Mouse (Mus musculus): Measurements from ENCODE around the gene Ints13. TPM values are rescaled to one million over a fixed set of nuclear protein-coding genes. Genes with fewer than 3 reads are reported as not detected.

Ints13 gene
- total and polyA plus RNA-seq, 3 experiments: 31.9 to 51.9 (median 50.5) TPM

- H3K4me3 ChIP-seq (replicated peaks in 1 of 3; ENCODE audit: low read depth in 2 of 3, low read length in 2 of 3, poor library complexity in 1 of 3): no peak overlapping the region
- no peak overlapping the region for H3K27ac ChIP-seq (ENCODE audit: insufficient read depth, low read depth)
- in situ Hi-C loops (cut with MboI; ENCODE audit: low pct_ligation_motif_present, low pct_unique_long_range_greater_than_20kb, low sequenced_read_pairs) (no loop called here), dilution Hi-C loops (cut with MboI; ENCODE audit: extremely low pct_ligation_motif_present, extremely low pct_unique_long_range_greater_than_20kb, low sequenced_read_pairs) (no loop called here)
- H3K9ac ChIP-seq (ENCODE audit: insufficient read depth, low read depth): no peak overlapping the region
- peaks cover 0 to 29% of the 10 kb centered on the region in 2 experiments; a peak in 2 of 4 replicates for H3K4me1 ChIP-seq (ENCODE audit: control insufficient read depth in 1 of 2, insufficient read depth in 2 of 2)
- no peaks in the 10 kb centered on the region for H3K27me3 ChIP-seq (replicated peaks)
- no peaks in the 10 kb centered on the region for H3K79me2 ChIP-seq (replicated peaks; ENCODE audit: control insufficient read depth, extremely low read depth, insufficient read depth, poor library complexity, severe bottlenecking)
- DNase-seq (ENCODE audit: extremely low read depth): peak; percentile 57
- H3K9me3 ChIP-seq (replicated peaks; ENCODE audit: low read length): peaks cover 10% of the 10 kb centered on the region
- H3K4me2 ChIP-seq (ENCODE audit: insufficient read depth, low read depth, poor library complexity, severe bottlenecking): no peak overlapping the region
- TF ChIP-seq ZNF384 (IDR thresholded peaks at IDR 0.05; ENCODE audit: low read depth, low read length) (no peak), MYC (IDR thresholded peaks at IDR 0.05; ENCODE audit: low read depth, low read length) (no peak), POLR2AphosphoS2 (IDR thresholded peaks at IDR 0.05; ENCODE audit: low read depth, low read length) (no peak), MAFK (IDR thresholded peaks at IDR 0.05; ENCODE audit: insufficient replicate concordance, low read length) (0 out of 2 replicates have a peak, but pooled peaks have one; percentile 28), KAT2A (IDR thresholded peaks at IDR 0.05; ENCODE audit: insufficient replicate concordance, low read length) (no peak), BHLHE40 (IDR thresholded peaks at IDR 0.05; ENCODE audit: low read depth, low read length) (peak; percentile 27; the same call in 1 of the 2 replicates), POLR2A (IDR thresholded peaks at IDR 0.05; ENCODE audit: low read depth, low read length) (no peak), IRF4 (IDR thresholded peaks at IDR 0.05; ENCODE audit: low read depth, low read length) (no peak), MXI1 (IDR thresholded peaks at IDR 0.05; ENCODE audit: low read depth, low read length) (no peak), JUN (IDR thresholded peaks at IDR 0.05; ENCODE audit: insufficient read depth, low read depth, low read length) (no peak), E2F4 (IDR thresholded peaks at IDR 0.05; ENCODE audit: insufficient replicate concordance, low read depth, low read length) (no peak), ETS1 (conservative IDR thresholded peaks at IDR 0.05; ENCODE audit: low read depth, low read length) (no peak), MAZ (IDR thresholded peaks at IDR 0.05; ENCODE audit: low read depth, low read length) (no peak), EP300 (IDR thresholded peaks at IDR 0.05; ENCODE audit: low read length) (peak; percentile 25; the same call in 1 of the 2 replicates), NRF1 (IDR thresholded peaks at IDR 0.05; ENCODE audit: low read depth, low read length) (no peak), GABPA (IDR thresholded peaks at IDR 0.05; ENCODE audit: insufficient replicate concordance, low read depth, low read length) (no peak), SMC3 (IDR thresholded peaks at IDR 0.05; ENCODE audit: low read depth, low read length) (no peak), USF2 (conservative IDR thresholded peaks at IDR 0.05; ENCODE audit: low read depth, low read length) (no peak)
- no peaks in the 10 kb centered on the region for H3K36me3 ChIP-seq (replicated peaks in 1 of 2; ENCODE audit: control insufficient read depth in 1 of 2, insufficient read depth in 1 of 2, low read length in 1 of 2)
Measured at GRCm38 (mm10) chr6:146521456-146522245, 56.0 kb downstream of the Ints13 start.

GRCm38 (mm10) chr6:146519019-146519418 lies 58.6 kb downstream of the Ints13 start:
- Histone ChIP-seq H3K79me2 (replicated peaks; ENCODE audit: control insufficient read depth, extremely low read depth, insufficient read depth, poor library complexity, severe bottlenecking) (no peaks in the 10 kb centered on the region), H3K4me1 (ENCODE audit: control insufficient read depth in 1 of 2, insufficient read depth in 2 of 2) (peaks cover 0 to 55% of the 10 kb centered on the region in 2 experiments; a peak in 2 of 4 replicates), H3K36me3 (replicated peaks in 1 of 2; ENCODE audit: control insufficient read depth in 1 of 2, insufficient read depth in 1 of 2, low read length in 1 of 2) (no peaks in the 10 kb centered on the region), H3K4me3 (replicated peaks in 1 of 3; ENCODE audit: low read depth in 2 of 3, low read length in 2 of 3, poor library complexity in 1 of 3) (no peak overlapping the region), H3K9ac (ENCODE audit: insufficient read depth, low read depth) (no peak overlapping the region), H3K27me3 (replicated peaks) (no peaks in the 10 kb centered on the region), H3K27ac (ENCODE audit: insufficient read depth, low read depth) (no peak overlapping the region), H3K4me2 (ENCODE audit: insufficient read depth, low read depth, poor library complexity, severe bottlenecking) (no peak overlapping the region), H3K9me3 (replicated peaks; ENCODE audit: low read length) (peaks cover 10% of the 10 kb centered on the region)
- dilution Hi-C loops (cut with MboI; ENCODE audit: extremely low pct_ligation_motif_present, extremely low pct_unique_long_range_greater_than_20kb, low sequenced_read_pairs) (no loop called here), in situ Hi-C loops (cut with MboI; ENCODE audit: low pct_ligation_motif_present, low pct_unique_long_range_greater_than_20kb, low sequenced_read_pairs) (no loop called here)
- no peak for DNase-seq (ENCODE audit: extremely low read depth)
- TF ChIP-seq NRF1 (IDR thresholded peaks at IDR 0.05; ENCODE audit: low read depth, low read length): no peak
- TF ChIP-seq PAX5 (IDR thresholded peaks at IDR 0.05; ENCODE audit: low read length): no peak
- no peak for TF ChIP-seq MAX (IDR thresholded peaks at IDR 0.05; ENCODE audit: low read length)

Data from CH12.LX (cell line).